Mouse (Mus musculus) ES-E14 (cell line): Measurements from ENCODE around the gene AC131692.1. TPM values are rescaled to one million over a fixed set of nuclear protein-coding genes. Genes with fewer than 3 reads are reported as not detected.

Experiments used
- DNase-seq: peaks from one replicate; pipeline ENCODE4 v3.0.0-alpha.2; 2013; ENCODE audit warnings: low read depth, low spot score
- H3K27ac ChIP-seq: 2 replicates; pipeline ENCODE4 v1.5.1; 2012; ENCODE audit warnings: low read depth, mild to moderate bottlenecking, low read length, moderate library complexity, mixed read lengths; ENCODE audit not compliant: poor library complexity, insufficient read depth, severe bottlenecking
- H3K36me3 ChIP-seq: 2 replicates; pipeline ENCODE4 v1.6.1; 2012; ENCODE audit warnings: mild to moderate bottlenecking, low read length, moderate library complexity, mixed read lengths; ENCODE audit not compliant: control insufficient read depth, poor library complexity, insufficient read depth, severe bottlenecking
- H3K4me1 ChIP-seq, 2 experiments: fragments of 150-350 bp in 1 of 2; sonication (generic) in 1 of 2; 2 replicates each; pipeline ENCODE4 v1.6.1; 2012; ENCODE audit warnings: low read length in 2 of 2, mild to moderate bottlenecking in 1 of 2, mixed read lengths in 1 of 2; ENCODE audit not compliant: control insufficient read depth in 2 of 2, insufficient read depth in 2 of 2, poor library complexity in 1 of 2
- H3K4me3 ChIP-seq, 2 experiments: fragments of 150-350 bp in 1 of 2; sonication (generic) in 1 of 2; 2 replicates each; pipeline ENCODE4 v1.5.1; 2012; ENCODE audit warnings: low read length in 2 of 2, low read depth in 1 of 2, mild to moderate bottlenecking in 1 of 2, mixed read lengths in 1 of 2; ENCODE audit not compliant: insufficient read depth in 1 of 2, poor library complexity in 1 of 2, severe bottlenecking in 1 of 2
- H3K9ac ChIP-seq: 2 replicates; pipeline ENCODE4 v1.6.1; 2012; ENCODE audit warnings: low read depth, mild to moderate bottlenecking, low read length, mixed read lengths; ENCODE audit not compliant: poor library complexity, insufficient read depth, severe bottlenecking
- H3K9me3 ChIP-seq: fragments of 150-350 bp; sonication (generic); 2 replicates; pipeline ENCODE4 v1.6.1; 2012; ENCODE audit warnings: low read depth, mild to moderate bottlenecking, low read length; ENCODE audit not compliant: control insufficient read depth, insufficient read depth
- CHD2 ChIP-seq: IDR thresholded peaks from 2 replicates; pipeline ENCODE4 v1.6.1; 2014; ENCODE audit warnings: mild to moderate bottlenecking, low read depth, low read length, inconsistent platforms
- HCFC1 ChIP-seq: IDR thresholded peaks from 2 replicates; pipeline ENCODE4 v1.6.1; 2012; ENCODE audit warnings: low read length, inconsistent platforms, borderline replicate concordance; ENCODE audit not compliant: insufficient read depth
- MAFK ChIP-seq: IDR thresholded peaks from 2 replicates; pipeline ENCODE4 v1.6.1; 2014; ENCODE audit warnings: mild to moderate bottlenecking, low read depth, low read length, inconsistent platforms; ENCODE audit not compliant: insufficient read depth
- ZC3H11A ChIP-seq: IDR thresholded peaks from 2 replicates; pipeline ENCODE4 v1.6.1; 2012; ENCODE audit warnings: low read depth, mild to moderate bottlenecking, inconsistent platforms, low read length, borderline replicate concordance
- ZNF384 ChIP-seq: IDR thresholded peaks from 2 replicates; pipeline ENCODE4 v1.6.1; 2012; ENCODE audit warnings: low read depth, low read length, inconsistent platforms
- in situ Hi-C, 2 experiments: fragments of 600-800 bp; cut with MboI; formaldehyde crosslinking; loops; one replicate each; pipeline ENCODE4 v1.15.1; 2025; ENCODE audit warnings: low sequenced_read_pairs in 2 of 2, inconsistent platforms in 1 of 2; ENCODE audit not compliant: unreplicated experiment in 2 of 2
- total RNA-seq: library from RNA; depleted of rRNA; stranded (reverse); fragments of 300-350 nt; gene quantifications from 2 replicates; pipeline ENCODE4 v1.2.3, GENCODE M21; 2012

AC131692.1 gene
- total RNA-seq, 1 experiment, result 3.4 TPM

DNA sequence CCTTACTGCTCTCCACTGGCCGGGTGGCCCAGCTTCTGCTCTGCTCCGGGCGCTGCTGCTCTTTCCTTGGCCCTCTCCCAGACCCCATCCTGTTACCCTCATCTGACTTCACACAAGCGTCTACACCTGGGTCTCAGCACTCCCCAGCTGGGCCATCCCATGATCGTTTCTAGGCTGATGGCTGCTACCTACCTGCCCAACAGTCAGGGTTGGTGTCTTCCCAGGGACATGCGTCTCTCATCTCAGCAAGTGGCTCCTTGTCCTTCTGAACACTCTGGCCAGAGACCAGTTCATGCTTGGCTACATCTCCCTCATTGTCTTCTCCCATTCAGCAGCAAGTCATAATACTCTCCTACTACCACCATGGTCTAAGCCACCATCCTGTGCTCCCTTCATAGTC lies 45.5 kb downstream of the AC131692.1 start:
- H3K9me3 ChIP-seq, result no peaks in the 10 kb centered on the region
- peaks cover 13% of the 10 kb centered on the region; the same call in 1 of the 2 replicates for H3K36me3 ChIP-seq
- TF ChIP-seq ZNF384, result no peak
- TF ChIP-seq CHD2, result no peak
- H3K27ac ChIP-seq, result no peak overlapping the region
- H3K9ac ChIP-seq, result peak overlapping the region; percentile 30; the same call in 1 of the 2 replicates
- peaks cover 0 to 4% of the 10 kb centered on the region in 2 experiments; a peak in 1 of 4 replicates for H3K4me1 ChIP-seq
- in situ Hi-C loops, result no loop called here
- peak overlapping the region in 1 of 2 experiments; percentile 83; a peak in 1 of 4 replicates for H3K4me3 ChIP-seq
- no peak for DNase-seq

DNA sequence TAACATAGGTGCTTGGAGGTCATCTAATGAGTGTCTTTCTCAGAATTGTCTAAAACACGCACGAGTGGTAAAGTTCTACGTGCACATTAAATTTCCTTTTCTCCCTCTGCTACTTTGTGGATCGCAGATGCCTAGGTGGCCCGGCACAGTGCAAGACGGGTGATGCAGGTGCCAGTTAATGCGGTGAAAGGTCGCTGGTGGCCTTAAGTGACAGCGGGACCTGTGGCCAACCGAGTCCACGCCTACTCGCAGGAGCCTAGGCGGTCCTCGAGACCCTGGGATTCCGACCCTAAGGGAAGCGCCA lies 46.1 kb downstream of the AC131692.1 start:
- Histone ChIP-seq H3K4me1 (peaks cover 0 to 4% of the 10 kb centered on the region in 2 experiments; a peak in 1 of 4 replicates), H3K9ac (peak overlapping the region; percentile 93), H3K4me3 (peak overlapping the region; percentile 81 to 83), H3K27ac (peak overlapping the region; percentile 95; the same call in 1 of the 2 replicates), H3K9me3 (no peaks in the 10 kb centered on the region), H3K36me3 (peaks cover 13% of the 10 kb centered on the region; the same call in 1 of the 2 replicates)
- in situ Hi-C loops, result no loop called here
- no peak for DNase-seq
- no peak for TF ChIP-seq HCFC1
- no peak for TF ChIP-seq CHD2
- TF ChIP-seq ZC3H11A, result no peak
- TF ChIP-seq MAFK, result no peak
- TF ChIP-seq ZNF384, result no peak

GRCm38 (mm10) chr19:6140678-6141393 lies 46.6 kb downstream of the AC131692.1 start, which contains the start of gene Batf2:
Gene Batf2 (plus strand): TSS chr19:6140983.
- in situ Hi-C loops, result no loop called here
- Histone ChIP-seq H3K9me3 (no peaks in the 10 kb centered on the region), H3K9ac (peak within 1 kb of the TSS; percentile 93), H3K4me1 (peaks cover 0 to 4% of the 10 kb centered on the region in 2 experiments; a peak in 1 of 4 replicates), H3K4me3 (peak within 1 kb of the TSS; percentile 81 to 83), H3K27ac (peak within 1 kb of the TSS; percentile 95), H3K36me3 (peaks cover 9% of the 10 kb centered on the region; the same call in 1 of the 2 replicates)
- 0 out of 2 replicates have a peak, but pooled peaks have one; percentile 28 for TF ChIP-seq MAFK
- TF ChIP-seq ZNF384, result no peak
- TF ChIP-seq HCFC1, result peak; percentile 62; the same call in 1 of the 2 replicates
- DNase-seq, result peak; percentile 91

DNA sequence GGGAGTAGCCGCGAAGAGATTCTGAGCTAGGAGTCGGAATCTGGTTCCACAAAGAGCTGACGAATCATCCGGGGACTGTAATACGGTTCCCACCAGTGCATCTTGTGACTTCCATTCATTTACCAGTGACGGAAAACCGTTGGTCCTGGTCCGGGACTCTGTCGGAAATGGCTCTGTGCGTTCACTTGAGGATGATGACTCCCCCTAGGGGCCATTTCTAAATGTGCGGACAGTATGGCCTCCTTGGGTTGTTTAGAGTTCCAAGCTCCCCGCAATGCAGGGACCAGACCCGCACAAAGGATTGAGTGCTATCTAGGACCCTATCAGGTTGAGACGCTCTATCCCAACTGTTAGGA lies 47.2 kb downstream of the AC131692.1 start, which contains the start of gene Arl2:
Gene Arl2 (minus strand): TSS at position 155 of the 356 bp plus-strand sequence.
- H3K4me3 ChIP-seq, result peak within 1 kb of the TSS; percentile 81 to 83
- in situ Hi-C loops, result no loop called here

More for the DNA sequence above, 47.2 kb downstream of the AC131692.1 start, which contains the start of gene Arl2:
- DNase-seq, result peak; percentile 88
- Histone ChIP-seq H3K27ac (peak within 1 kb of the TSS; percentile 95), H3K9ac (peak within 1 kb of the TSS; percentile 93), H3K9me3 (no peaks in the 10 kb centered on the region), H3K4me1 (peaks cover 0 to 4% of the 10 kb centered on the region in 2 experiments; a peak in 1 of 4 replicates), H3K36me3 (peaks cover 9% of the 10 kb centered on the region; the same call in 1 of the 2 replicates)
- TF ChIP-seq CHD2 (no peak), HCFC1 (no peak), ZNF384 (no peak), MAFK (no peak), ZC3H11A (no peak)
